ENCODE assay signal across 8 mouse cellular contexts in genomic region chr8:10924526-10925199, GRCm38 (mm10).
DNase-seq lines count a peak whose midpoint lies in the region; ATAC-seq and TF ChIP-seq lines count a peak whose summit lies in the region.

No protein-coding gene starts in this region.

- H3K27ac ChIP-seq in gastrocnemius, adult 2 months: peak overlapping the region; percentile 55
- H3K27ac ChIP-seq in hindbrain, postnatal 0 days: peak overlapping the region; percentile 67
- peak overlapping the region; percentile 70 for H3K27ac ChIP-seq in liver, embryonic 11.5 days (ENCODE audit: low read depth, low read length)
- H3K27ac ChIP-seq in midbrain, postnatal 0 days (ENCODE audit: low read depth, low read length): peak overlapping the region; percentile 44; the same call in 1 of the 2 replicates

- no peaks in the 10 kb centered on the region for H3K27me3 ChIP-seq in hindbrain, postnatal 0 days (ENCODE audit: insufficient read depth, low read length)
- peaks cover 16% of the 10 kb centered on the region; the same call in 1 of the 2 replicates for H3K27me3 ChIP-seq in liver, embryonic 11.5 days (replicated peaks; ENCODE audit: control insufficient read depth, insufficient read depth, low read length)
- H3K27me3 ChIP-seq in midbrain, postnatal 0 days (ENCODE audit: insufficient read depth, low read length): no peaks in the 10 kb centered on the region

- peaks cover 30% of the 10 kb centered on the region for H3K4me1 ChIP-seq in hindbrain, postnatal 0 days (ENCODE audit: insufficient read depth, low read length)
- H3K4me1 ChIP-seq in liver, embryonic 11.5 days (replicated peaks; ENCODE audit: control insufficient read depth, insufficient read depth, low read length): peaks cover 42% of the 10 kb centered on the region
- peaks cover 29% of the 10 kb centered on the region; the same call in 1 of the 2 replicates for H3K4me1 ChIP-seq in midbrain, postnatal 0 days (ENCODE audit: insufficient read depth, low read length)

- H3K9me3 ChIP-seq in hindbrain, postnatal 0 days (ENCODE audit: low read length): no peaks in the 10 kb centered on the region
- no peaks in the 10 kb centered on the region for H3K9me3 ChIP-seq in liver, embryonic 11.5 days (ENCODE audit: control insufficient read depth, low read length)
- no peaks in the 10 kb centered on the region for H3K9me3 ChIP-seq in midbrain, postnatal 0 days (ENCODE audit: low read length)

- 10% methylated on average over 20 of the region's 20 CpGs for WGBS in hindbrain, postnatal 0 days
- 5% methylated on average over 20 of the region's 20 CpGs for WGBS in liver, embryonic 11.5 days
- 13% methylated on average over 20 of the region's 20 CpGs for WGBS in midbrain, postnatal 0 days

- peak overlapping the region; percentile 58 for H3K4me3 ChIP-seq in gastrocnemius, adult 2 months
- H3K4me3 ChIP-seq in hindbrain, postnatal 0 days (ENCODE audit: low read length): no peak overlapping the region
- peak overlapping the region; percentile 28 for H3K4me3 ChIP-seq in liver, embryonic 11.5 days (ENCODE audit: low read depth, low read length)
- H3K4me3 ChIP-seq in midbrain, postnatal 0 days (ENCODE audit: low read depth, low read length): no peak overlapping the region

- H3K36me3 ChIP-seq in hindbrain, postnatal 0 days (ENCODE audit: insufficient read depth, low read length): no peaks in the 10 kb centered on the region
- H3K36me3 ChIP-seq in liver, embryonic 11.5 days (ENCODE audit: control insufficient read depth, insufficient read depth, low read length): no peaks in the 10 kb centered on the region
- H3K36me3 ChIP-seq in midbrain, postnatal 0 days (ENCODE audit: insufficient read depth, low read length): no peaks in the 10 kb centered on the region

- peak; percentile 19 for DNase-seq in left cerebral cortex, postnatal 4 days
- no peak for DNase-seq in left cerebral cortex, adult 8-10 months (ENCODE audit: low spot score in 2 of 2)
- peak; percentile 44 to 70 for DNase-seq in adrenal gland, postnatal 36 days
- peak; percentile 63 for DNase-seq in gastrocnemius, adult 2 months
- DNase-seq in hindbrain, postnatal 0 days (ENCODE audit: low spot score): peak; percentile 63
- peak; percentile 73 for DNase-seq in liver, embryonic 11.5 days (ENCODE audit: low spot score)
- DNase-seq in midbrain, postnatal 0 days (ENCODE audit: low spot score): peak; percentile 57
- DNase-seq in cerebellum, adult 8-10 months: no peak

- peak overlapping the region; percentile 25; the same call in 1 of the 2 replicates for H3K4me2 ChIP-seq in hindbrain, postnatal 0 days (ENCODE audit: low read depth, low read length)
- peak overlapping the region; percentile 58 for H3K4me2 ChIP-seq in liver, embryonic 11.5 days
- H3K4me2 ChIP-seq in midbrain, postnatal 0 days (ENCODE audit: low read depth, low read length, poor library complexity, severe bottlenecking): peak overlapping the region; percentile 16; the same call in 1 of the 2 replicates

- TF ChIP-seq CTCF in gastrocnemius, adult 2 months (IDR thresholded peaks at IDR 0.05): no peak
- no peak for TF ChIP-seq CTCF in hindbrain, postnatal 0 days (IDR thresholded peaks at IDR 0.05; ENCODE audit: low read depth)
- TF ChIP-seq CTCF in midbrain, postnatal 0 days (IDR thresholded peaks at IDR 0.05): no peak

- intact Hi-C loops in left cerebral cortex, postnatal 4 days (cut with DNase I): no loop called here
- intact Hi-C loops in gastrocnemius, adult 2 months (cut with DNase I): loop anchor here (5.0 kb wide), 1 partner anchor 83 kb away; the partner anchor contains the start of gene Irs2

- no peak overlapping the region for H3K9ac ChIP-seq in hindbrain, postnatal 0 days (replicated peaks; ENCODE audit: low read length)
- peak overlapping the region; percentile 38 for H3K9ac ChIP-seq in liver, embryonic 11.5 days (ENCODE audit: low read depth, low read length)
- no peak overlapping the region for H3K9ac ChIP-seq in midbrain, postnatal 0 days (replicated peaks; ENCODE audit: low read length, poor library complexity, severe bottlenecking)

- ATAC-seq in hindbrain, postnatal 0 days: no peak
- ATAC-seq in liver, embryonic 11.5 days (replicated peaks; ENCODE audit: low FRiP score): peak; percentile 60
- no peak for ATAC-seq in midbrain, postnatal 0 days (ENCODE audit: low FRiP score)

Comparison
In these comparisons a context has a peak if more than half of its experiments do, and no peak if none do; other contexts are left out.
1. DNase-seq: peak in left cerebral cortex, postnatal 4 days (single experiment), adrenal gland, postnatal 36 days (2 of 2), gastrocnemius, adult 2 months (single experiment), hindbrain, postnatal 0 days (single experiment), liver, embryonic 11.5 days (single experiment) and midbrain, postnatal 0 days (single experiment); none in left cerebral cortex, adult 8-10 months (0 of 2) and cerebellum, adult 8-10 months (single experiment).
2. H3K4me3 ChIP-seq: peak in gastrocnemius, adult 2 months (single experiment) and liver, embryonic 11.5 days (single experiment); none in hindbrain, postnatal 0 days (single experiment) and midbrain, postnatal 0 days (single experiment).
3. Peak in every context shown above with its lines, with median percentiles within 50 percentile points of each other: H3K27ac ChIP-seq and H3K4me2 ChIP-seq.